Mouse (Mus musculus) thymus, adult 2 months (tissue): Measurements from ENCODE around the gene Stra6. TPM values are rescaled to one million over a fixed set of nuclear protein-coding genes. Genes with fewer than 3 reads are reported as not detected.

Experiments
- DNase-seq: peaks from one replicate; pipeline ENCODE4 v3.0.0; 2021
- H3K27ac ChIP-seq: fragments of 200-500 bp; 2 replicates; pipeline ENCODE4 v1.5.1; 2012; ENCODE audit warnings: low read length, control low read depth; ENCODE audit not compliant: control insufficient read depth, insufficient read depth
- H3K27me3 ChIP-seq: fragments of 200-500 bp; 2 replicates; pipeline ENCODE4 v1.6.1; 2012; ENCODE audit warnings: mild to moderate bottlenecking, low read length, moderate library complexity, mixed read lengths; ENCODE audit not compliant: control insufficient read depth, insufficient read depth
- H3K36me3 ChIP-seq: fragments of 200-500 bp; 2 replicates; pipeline ENCODE4 v1.6.1; 2012; ENCODE audit warnings: mild to moderate bottlenecking, low read length, moderate library complexity; ENCODE audit not compliant: control insufficient read depth, insufficient read depth
- H3K4me1 ChIP-seq: fragments of 200-500 bp; replicated peaks from 2 replicates; pipeline ENCODE4 v1.6.1; 2012; ENCODE audit warnings: low read length; ENCODE audit not compliant: control insufficient read depth, insufficient read depth
- H3K4me3 ChIP-seq: fragments of 200-500 bp; 2 replicates; pipeline ENCODE4 v1.5.1; 2012; ENCODE audit warnings: mild to moderate bottlenecking, low read length, control low read depth, moderate library complexity; ENCODE audit not compliant: control insufficient read depth, insufficient read depth
- CTCF ChIP-seq: fragments of 200-500 bp; IDR thresholded peaks from 2 replicates; pipeline ENCODE4 v1.5.1; 2012; ENCODE audit warnings: mild to moderate bottlenecking, control low read depth, low read length, moderate library complexity, borderline replicate concordance; ENCODE audit not compliant: control insufficient read depth, poor library complexity, insufficient read depth; ENCODE audit errors: extremely low read depth
- POLR2A ChIP-seq: fragments of 200-500 bp; IDR thresholded peaks from 2 replicates; pipeline ENCODE4 v1.6.1; 2012; ENCODE audit warnings: mild to moderate bottlenecking, low read length, control low read depth, moderate library complexity; ENCODE audit not compliant: control insufficient read depth, poor library complexity, insufficient read depth; ENCODE audit errors: extremely low read depth
- WGBS: fragments of 180-500 bp; shearing (Covaris S2); methylation state at CpG from one replicate; pipeline ENCODE4 v1.1.7; 2018; 5-methylcytosine and 5-hydroxymethylcytosine counted together
- polyA plus RNA-seq: library from polyadenylated mRNA; depleted of rRNA; stranded (reverse); fragments of >200 nt; gene quantifications from 2 replicates; pipeline ENCODE4 v1.2.3, GENCODE M21; 2012

Stra6 gene
- polyA plus RNA-seq, 1 experiment, result 6.1 TPM

DNA sequence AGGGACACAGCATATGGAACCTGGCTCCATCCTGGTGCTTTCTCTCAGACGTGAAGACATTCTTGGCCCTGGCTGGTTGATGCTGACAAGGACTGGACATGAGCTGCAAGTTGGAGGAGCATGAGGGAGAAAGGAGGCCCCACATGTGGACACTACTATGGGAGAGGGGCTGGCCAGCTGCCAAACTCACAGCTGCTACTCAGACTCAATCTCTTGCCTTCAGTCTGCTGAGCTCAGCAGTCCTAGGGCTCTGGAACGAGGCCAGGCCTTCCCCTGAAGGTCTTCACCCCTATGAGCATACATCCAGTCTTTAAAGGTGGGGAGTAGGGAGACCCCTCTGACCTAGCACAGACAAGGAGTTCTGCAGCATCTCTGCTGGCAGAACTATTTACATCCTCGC is 91.8 kb downstream of the Stra6 start:
- H3K4me1 ChIP-seq, result no peaks in the 10 kb centered on the region
- 85% methylated on average over 3 of the region's 3 CpGs for WGBS
- no peaks in the 10 kb centered on the region for H3K27me3 ChIP-seq
- no peaks in the 10 kb centered on the region for H3K36me3 ChIP-seq
- DNase-seq, result no peak
- H3K27ac ChIP-seq, result no peak overlapping the region
- TF ChIP-seq POLR2A (no peak), CTCF (no peak)
- H3K4me3 ChIP-seq, result no peak overlapping the region

DNA sequence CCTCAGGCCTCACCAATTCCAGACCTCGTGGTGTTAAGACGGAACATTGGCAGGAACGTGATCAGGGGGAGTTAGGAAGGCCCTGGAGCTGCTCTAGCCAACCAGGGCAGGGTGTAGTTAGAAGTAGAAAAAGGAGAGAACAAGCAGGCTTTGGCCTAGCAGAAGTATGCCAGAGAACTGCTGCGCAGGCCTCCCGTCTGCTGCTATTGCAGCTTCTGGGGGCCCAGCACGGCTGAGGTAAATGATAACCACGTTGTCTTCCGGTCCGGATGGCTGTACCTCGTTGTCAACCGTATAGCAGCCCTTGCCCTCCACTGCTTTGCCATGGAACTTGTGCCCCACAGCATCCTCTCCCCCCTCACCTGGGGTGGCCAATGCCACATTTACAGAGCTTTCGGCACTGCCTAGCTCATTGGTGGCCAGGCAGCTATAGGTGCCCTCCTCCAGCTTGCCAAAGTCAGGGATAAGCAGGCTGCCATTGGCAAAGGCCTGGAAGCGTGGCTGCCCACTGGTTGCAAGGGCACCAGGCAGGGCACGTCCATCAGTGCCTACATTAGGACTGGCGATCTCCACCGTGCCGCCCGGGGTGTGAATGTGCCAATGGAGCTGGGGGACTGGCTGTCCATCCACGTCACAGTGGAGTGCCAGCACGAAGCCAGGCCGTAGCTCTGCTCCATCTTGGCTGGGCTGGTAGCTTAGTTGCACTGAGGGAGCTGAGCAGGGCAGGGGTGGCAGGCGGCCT is 93.4 kb downstream of the Stra6 start:
- Histone ChIP-seq H3K4me3 (no peak overlapping the region), H3K27me3 (no peaks in the 10 kb centered on the region), H3K36me3 (no peaks in the 10 kb centered on the region), H3K27ac (no peak overlapping the region), H3K4me1 (no peaks in the 10 kb centered on the region)
- TF ChIP-seq POLR2A, result no peak
- no peak for TF ChIP-seq CTCF
- WGBS, result 90% methylated on average over 22 of the region's 22 CpGs
- no peak for DNase-seq

DNA sequence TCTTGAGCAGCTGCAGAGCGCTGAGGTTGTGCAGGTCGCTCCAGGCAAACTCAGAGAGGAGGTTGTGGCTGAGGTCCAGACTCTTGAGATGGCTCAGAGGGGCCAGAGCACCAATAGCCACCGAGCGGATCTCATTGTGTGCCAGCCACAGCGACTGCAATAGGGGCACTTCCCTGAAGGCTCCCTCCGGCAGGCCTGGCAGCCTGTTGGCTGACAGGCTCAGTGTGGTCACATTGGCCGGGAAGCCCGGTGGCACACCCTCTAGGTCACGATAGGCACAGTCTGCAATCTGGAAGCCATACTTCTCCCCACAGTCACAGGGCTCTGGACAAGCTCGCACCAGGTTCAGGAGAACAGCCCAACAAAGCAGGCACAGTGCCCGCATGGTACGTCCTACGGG is 94.2 kb downstream of the Stra6 start:
- Histone ChIP-seq H3K36me3 (no peaks in the 10 kb centered on the region), H3K4me3 (no peak overlapping the region), H3K4me1 (no peaks in the 10 kb centered on the region), H3K27me3 (no peaks in the 10 kb centered on the region), H3K27ac (no peak overlapping the region)
- TF ChIP-seq POLR2A (no peak), CTCF (no peak)
- no peak for DNase-seq
- WGBS, result 93% methylated on average over 13 of the region's 13 CpGs

DNA sequence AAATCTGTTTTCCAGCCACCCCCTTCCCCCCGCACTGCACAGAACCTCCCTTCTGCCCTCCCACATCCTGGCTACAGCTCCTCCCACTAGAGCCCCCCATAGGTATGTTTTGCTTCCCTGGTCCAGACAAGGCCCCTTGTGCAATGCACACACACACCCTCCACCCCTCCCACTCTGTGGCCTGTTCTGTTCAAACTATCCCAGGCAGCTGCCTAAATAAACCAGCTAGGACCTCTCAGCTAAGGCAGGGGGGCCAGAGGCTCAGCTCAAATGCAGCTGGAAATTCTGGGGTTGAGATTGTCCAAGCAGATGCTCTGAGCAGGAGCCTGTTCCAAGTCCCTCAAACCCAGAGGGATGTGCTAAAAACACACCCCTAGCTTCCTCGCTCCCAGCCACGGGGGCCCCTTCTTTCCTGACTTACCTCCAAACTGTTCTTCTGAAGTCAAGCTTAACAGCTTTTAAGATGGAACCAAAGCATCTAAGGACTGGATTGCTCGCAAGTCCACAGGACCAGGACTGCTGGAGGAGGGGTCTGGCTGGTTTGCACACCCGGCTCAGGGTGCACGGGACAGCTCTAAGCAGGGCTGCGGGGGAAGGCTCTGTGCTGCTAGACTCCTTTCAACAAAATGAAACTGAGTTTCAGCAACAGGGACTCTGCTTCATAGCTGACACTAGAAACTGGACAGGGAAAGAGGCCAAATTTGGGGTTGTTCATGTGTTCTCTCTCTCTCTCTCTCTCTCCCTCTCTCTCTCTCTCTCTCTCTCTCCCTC is 95.1 kb downstream of the Stra6 start:
- TF ChIP-seq CTCF (no peak), POLR2A (no peak)
- Histone ChIP-seq H3K4me1 (no peaks in the 10 kb centered on the region), H3K27ac (no peak overlapping the region), H3K27me3 (no peaks in the 10 kb centered on the region), H3K36me3 (no peaks in the 10 kb centered on the region), H3K4me3 (no peak overlapping the region)
- no peak for DNase-seq
- 53% methylated on average over 7 of the region's 7 CpGs for WGBS

DNA sequence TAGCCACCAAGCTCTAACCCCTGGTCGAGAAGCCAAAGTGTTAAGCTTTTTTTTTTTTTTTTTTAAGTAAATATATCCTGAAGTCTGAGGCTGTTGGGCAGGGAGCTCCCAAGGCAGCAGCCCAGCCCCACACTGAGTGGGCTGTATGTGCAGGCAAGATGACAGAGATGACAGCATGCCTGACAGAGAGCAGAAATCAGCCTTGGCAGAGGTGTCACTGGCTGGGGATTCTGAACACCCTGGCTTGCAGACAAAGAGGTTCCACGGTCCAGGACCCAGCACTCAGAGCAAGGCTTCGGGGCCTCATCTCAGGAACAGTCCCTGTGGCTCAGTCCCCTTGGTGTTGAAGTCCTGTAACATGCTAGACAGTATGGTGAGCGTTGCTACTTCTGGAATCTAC is 96.3 kb downstream of the Stra6 start:
- TF ChIP-seq POLR2A (no peak), CTCF (no peak)
- Histone ChIP-seq H3K4me1 (no peaks in the 10 kb centered on the region), H3K4me3 (no peak overlapping the region), H3K27ac (no peak overlapping the region), H3K27me3 (no peaks in the 10 kb centered on the region), H3K36me3 (no peaks in the 10 kb centered on the region)
- WGBS, result 47% methylated on average over 4 of the region's 4 CpGs
- DNase-seq, result no peak

DNA sequence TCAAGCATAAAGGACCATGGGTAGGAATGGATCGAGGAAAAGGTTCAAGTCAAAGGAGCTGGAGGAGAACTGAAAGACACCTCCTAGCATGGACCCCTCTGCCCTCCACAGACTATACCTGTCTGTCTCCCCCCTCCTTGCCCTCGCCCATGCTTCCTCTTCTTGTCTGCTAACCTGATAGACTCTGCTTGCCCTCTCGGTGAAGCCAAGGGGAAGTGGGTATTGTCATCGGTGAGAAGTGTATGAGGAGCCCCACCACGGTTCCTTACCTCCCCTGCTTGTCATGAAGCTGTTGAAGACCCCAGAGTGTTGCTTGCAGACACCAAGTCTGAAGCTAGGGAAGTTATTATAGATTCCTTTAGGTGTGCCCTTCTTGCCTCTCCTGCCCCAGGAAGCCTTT is 96.7 kb downstream of the Stra6 start:
- 13% methylated on average over 5 of the region's 5 CpGs for WGBS
- H3K4me1 ChIP-seq, result no peaks in the 10 kb centered on the region

More for the DNA sequence above, 96.7 kb downstream of the Stra6 start:
- TF ChIP-seq CTCF (no peak), POLR2A (no peak)
- H3K27me3 ChIP-seq, result no peaks in the 10 kb centered on the region
- no peaks in the 10 kb centered on the region for H3K36me3 ChIP-seq
- H3K27ac ChIP-seq, result no peak overlapping the region
- DNase-seq, result no peak
- H3K4me3 ChIP-seq, result no peak overlapping the region
